Mouse (Mus musculus) neural tube, embryonic 13.5 days (tissue): ENCODE results near the gene Myo10. TPM values are rescaled to one million over a fixed set of nuclear protein-coding genes. Genes with fewer than 3 reads are reported as not detected.

ENCODE experiments used
- ATAC-seq: fragments of 200-750 bp; cut with Nextera tagmentation; 2 replicates; pipeline ENCODE4 v1.8.0; 2017; ENCODE audit warnings: low read depth, mild to moderate bottlenecking, moderate TSS enrichment, moderate library complexity
- H3K27ac ChIP-seq: fragments of 300-500 bp; sonication (generic); replicated peaks from 2 replicates; pipeline ENCODE4 v1.5.1; 2015; ENCODE audit warnings: moderate library complexity, mild to moderate bottlenecking, inconsistent platforms
- H3K27me3 ChIP-seq: fragments of 300-500 bp; sonication (generic); 2 replicates; pipeline ENCODE4 v1.6.1; 2015; ENCODE audit warnings: mild to moderate bottlenecking, inconsistent platforms
- H3K36me3 ChIP-seq: fragments of 300-500 bp; sonication (generic); 2 replicates; pipeline ENCODE4 v1.6.1; 2015; ENCODE audit warnings: mild to moderate bottlenecking, inconsistent platforms
- H3K4me1 ChIP-seq: fragments of 300-500 bp; sonication (generic); replicated peaks from 2 replicates; pipeline ENCODE4 v1.6.1; 2015; ENCODE audit warnings: inconsistent platforms
- H3K4me2 ChIP-seq: fragments of 300-500 bp; sonication (generic); 2 replicates; pipeline ENCODE4 v1.6.1; 2015; ENCODE audit warnings: inconsistent platforms, mild to moderate bottlenecking, moderate library complexity
- H3K4me3 ChIP-seq: fragments of 300-500 bp; sonication (generic); 2 replicates; pipeline ENCODE4 v1.5.1; 2015; ENCODE audit warnings: mild to moderate bottlenecking, inconsistent platforms
- H3K9ac ChIP-seq: fragments of 300-500 bp; sonication (generic); 2 replicates; pipeline ENCODE4 v1.6.1; 2015; ENCODE audit warnings: moderate library complexity, mild to moderate bottlenecking, inconsistent platforms
- H3K9me3 ChIP-seq: fragments of 300-500 bp; sonication (generic); 2 replicates; pipeline ENCODE4 v1.6.1; 2016; ENCODE audit warnings: inconsistent platforms
- WGBS: fragments of 180-500 bp; shearing (Covaris S2); methylation state at CpG from one replicate; pipeline ENCODE4 v1.1.7; 2015; 5-methylcytosine and 5-hydroxymethylcytosine counted together
- polyA plus RNA-seq: library from polyadenylated mRNA; unstranded; fragments of >200 nt; fragmentation: Nextera tagmentation; extraction: Ambion mirVana; gene quantifications from 2 replicates; pipeline ENCODE4 v1.2.1, GENCODE M21; 2015

The Myo10 gene
- polyA plus RNA-seq, 1 experiment from 2014 or later = 23.7 TPM

DNA sequence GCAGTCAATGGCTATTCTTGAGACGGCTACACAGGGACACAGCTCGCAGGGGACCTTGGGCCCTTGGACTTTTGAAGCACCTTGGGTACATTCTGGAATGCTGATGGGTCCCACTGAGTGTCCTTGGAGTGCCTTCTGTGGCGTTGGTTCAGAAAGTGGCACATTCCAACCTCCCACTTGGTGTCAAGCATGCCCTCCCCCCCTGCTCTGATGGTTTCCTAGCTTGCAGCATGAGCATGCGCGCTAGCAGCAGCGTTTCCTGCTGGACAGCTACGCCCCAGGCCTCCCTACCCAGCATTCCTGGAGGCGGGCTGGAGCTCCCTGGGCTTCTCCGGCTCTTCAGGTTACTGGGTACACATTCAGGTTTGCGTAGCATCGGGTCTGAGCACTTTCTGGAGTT, 228.2 kb downstream of the Myo10 start:
- H3K9ac ChIP-seq = no peak overlapping the region
- H3K27ac ChIP-seq = no peak overlapping the region
- no peaks in the 10 kb centered on the region for H3K27me3 ChIP-seq
- no peak overlapping the region for H3K4me3 ChIP-seq
- no peaks in the 10 kb centered on the region for H3K36me3 ChIP-seq
- H3K4me1 ChIP-seq = no peaks in the 10 kb centered on the region
- H3K9me3 ChIP-seq = no peaks in the 10 kb centered on the region
- H3K4me2 ChIP-seq = no peak overlapping the region
- WGBS = 82% methylated on average over 11 of the region's 11 CpGs
- no peak for ATAC-seq

DNA sequence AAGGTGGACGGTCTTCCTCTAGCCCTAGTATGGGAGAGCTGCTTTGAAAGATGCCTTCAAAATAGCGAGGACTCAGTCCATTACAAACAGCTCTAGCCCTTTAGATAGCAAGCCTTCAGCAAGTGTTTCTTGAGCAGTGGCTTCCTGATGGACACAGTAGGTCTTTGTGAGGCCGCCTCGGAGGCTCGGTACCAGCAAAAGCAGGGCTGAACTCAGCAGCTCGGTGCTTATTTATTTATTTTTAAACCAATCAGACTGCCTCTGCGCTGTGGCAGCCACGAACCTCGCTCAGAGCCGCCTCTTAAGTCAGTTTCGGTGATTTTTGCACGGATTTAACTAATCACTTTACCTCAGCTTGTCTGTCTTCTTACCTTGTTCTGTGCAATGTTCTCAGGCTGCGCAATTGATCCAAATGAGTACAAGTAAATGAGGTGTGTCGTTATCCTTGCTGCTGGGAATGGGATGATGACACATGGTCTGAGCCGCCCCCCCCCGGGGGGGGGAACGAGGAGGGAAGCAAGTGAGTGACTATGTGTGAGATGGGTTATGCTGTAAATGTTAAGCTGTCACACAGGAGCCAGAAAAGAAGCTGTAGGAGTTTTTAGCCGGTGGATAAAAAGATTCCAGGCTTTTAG, 232.1 kb downstream of the Myo10 start:
- Histone ChIP-seq H3K9me3 (no peaks in the 10 kb centered on the region), H3K4me2 (no peak overlapping the region), H3K27me3 (no peaks in the 10 kb centered on the region), H3K9ac (no peak overlapping the region), H3K36me3 (no peaks in the 10 kb centered on the region), H3K27ac (no peak overlapping the region), H3K4me1 (no peaks in the 10 kb centered on the region), H3K4me3 (no peak overlapping the region)
- WGBS = 71% methylated on average over 18 of the region's 18 CpGs
- ATAC-seq = no peak

DNA sequence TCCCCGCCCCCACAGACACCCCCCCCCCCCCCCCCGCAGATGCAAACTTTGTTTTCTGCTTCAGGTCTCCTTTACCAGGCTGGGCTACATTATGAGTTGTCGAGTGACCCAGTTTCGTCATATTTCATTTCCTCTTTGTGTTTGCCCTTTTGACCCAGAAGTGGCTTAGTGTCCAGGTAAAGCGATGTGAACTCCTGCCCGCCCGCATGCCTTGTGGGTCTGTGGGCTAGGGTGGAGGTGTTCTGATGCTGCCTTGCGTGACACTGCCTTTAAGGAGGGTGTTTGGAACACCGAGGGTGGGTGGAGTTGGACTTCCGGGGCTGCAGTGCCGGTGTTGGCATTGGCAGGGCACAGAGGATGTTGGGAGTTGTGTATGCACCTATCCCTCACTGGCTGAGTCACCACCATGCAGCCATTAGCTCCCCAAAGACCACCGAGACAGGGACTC, 236.3 kb downstream of the Myo10 start:
- Histone ChIP-seq H3K9me3 (no peaks in the 10 kb centered on the region), H3K27ac (no peak overlapping the region), H3K9ac (no peak overlapping the region), H3K4me2 (no peak overlapping the region), H3K4me3 (no peak overlapping the region), H3K36me3 (no peaks in the 10 kb centered on the region), H3K27me3 (no peaks in the 10 kb centered on the region), H3K4me1 (no peaks in the 10 kb centered on the region)
- WGBS = 80% methylated on average over 10 of the region's 12 CpGs
- no peak for ATAC-seq

DNA sequence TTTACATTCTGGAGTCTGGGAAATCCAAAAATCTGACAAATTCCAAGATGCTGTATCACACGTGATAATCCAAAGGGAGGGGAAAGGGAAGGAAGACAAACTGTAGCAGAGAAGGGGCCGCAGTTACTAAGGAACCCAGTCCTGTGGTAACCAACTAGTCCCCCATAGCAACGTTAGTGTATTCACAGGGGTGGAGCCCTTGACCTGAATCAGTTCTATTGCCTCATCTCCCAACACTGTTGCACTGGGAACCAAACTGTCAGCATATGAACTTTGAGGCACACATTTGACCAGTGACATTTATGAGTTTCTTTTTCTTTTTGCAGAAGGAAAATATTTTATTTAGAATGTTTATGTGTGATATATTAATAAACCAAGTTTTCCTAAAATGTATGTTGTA, 237.1 kb downstream of the Myo10 start:
- no peaks in the 10 kb centered on the region for H3K4me1 ChIP-seq
- H3K9ac ChIP-seq = no peak overlapping the region
- H3K36me3 ChIP-seq = no peaks in the 10 kb centered on the region
- WGBS = 56% methylated on average over 3 of the region's 3 CpGs
- no peaks in the 10 kb centered on the region for H3K9me3 ChIP-seq
- H3K27ac ChIP-seq = no peak overlapping the region
- no peak overlapping the region for H3K4me3 ChIP-seq
- H3K4me2 ChIP-seq = no peak overlapping the region
- no peaks in the 10 kb centered on the region for H3K27me3 ChIP-seq
- ATAC-seq = no peak

DNA sequence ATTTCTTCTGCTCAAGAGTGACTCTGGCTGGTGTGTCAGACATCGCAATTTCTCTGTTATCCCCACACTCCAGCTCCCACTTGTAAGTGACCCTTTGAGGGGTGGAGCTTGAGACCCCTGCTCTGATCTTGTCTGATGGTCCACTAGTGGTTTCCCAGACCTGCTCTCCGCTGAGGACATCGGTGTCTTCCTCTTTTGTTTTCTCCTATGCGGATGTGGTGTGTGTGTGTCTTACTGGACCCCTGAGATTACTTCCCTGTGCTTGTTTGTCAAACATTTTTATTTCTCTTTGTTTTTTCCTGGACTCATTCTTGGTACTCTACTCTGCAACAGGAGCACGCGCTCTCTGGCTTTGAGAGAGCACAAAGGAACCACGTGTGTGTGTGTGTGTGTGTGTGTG, 239.6 kb downstream of the Myo10 start:
- 78% methylated on average over 7 of the region's 7 CpGs for WGBS
- no peaks in the 10 kb centered on the region for H3K9me3 ChIP-seq
- no peaks in the 10 kb centered on the region for H3K36me3 ChIP-seq
- no peak overlapping the region for H3K4me3 ChIP-seq
- no peaks in the 10 kb centered on the region for H3K4me1 ChIP-seq
- no peak overlapping the region for H3K27ac ChIP-seq
- ATAC-seq = no peak
- H3K9ac ChIP-seq = no peak overlapping the region
- no peak overlapping the region for H3K4me2 ChIP-seq
- H3K27me3 ChIP-seq = no peaks in the 10 kb centered on the region

Other genes starting within 250 kb of the Myo10 start
- 311 and 351 TPM in 2 replicates for gene Basp1, start 208.8 kb upstream of the Myo10 start, polyA plus RNA-seq
- 9.0 and 11.3 TPM in 2 replicates for gene Retreg1, start 220.7 kb downstream of the Myo10 start, polyA plus RNA-seq